Mouse (Mus musculus) spleen, postnatal 10 days (tissue): ENCODE data around the gene Zfp36l1.

ENCODE experiments used
- DNase-seq, 2 experiments: peaks; one replicate each; pipeline ENCODE4 v3.0.0; 2021 to 2022; ENCODE audit warnings: low spot score in 2 of 2

The Zfp36l1 gene

DNA sequence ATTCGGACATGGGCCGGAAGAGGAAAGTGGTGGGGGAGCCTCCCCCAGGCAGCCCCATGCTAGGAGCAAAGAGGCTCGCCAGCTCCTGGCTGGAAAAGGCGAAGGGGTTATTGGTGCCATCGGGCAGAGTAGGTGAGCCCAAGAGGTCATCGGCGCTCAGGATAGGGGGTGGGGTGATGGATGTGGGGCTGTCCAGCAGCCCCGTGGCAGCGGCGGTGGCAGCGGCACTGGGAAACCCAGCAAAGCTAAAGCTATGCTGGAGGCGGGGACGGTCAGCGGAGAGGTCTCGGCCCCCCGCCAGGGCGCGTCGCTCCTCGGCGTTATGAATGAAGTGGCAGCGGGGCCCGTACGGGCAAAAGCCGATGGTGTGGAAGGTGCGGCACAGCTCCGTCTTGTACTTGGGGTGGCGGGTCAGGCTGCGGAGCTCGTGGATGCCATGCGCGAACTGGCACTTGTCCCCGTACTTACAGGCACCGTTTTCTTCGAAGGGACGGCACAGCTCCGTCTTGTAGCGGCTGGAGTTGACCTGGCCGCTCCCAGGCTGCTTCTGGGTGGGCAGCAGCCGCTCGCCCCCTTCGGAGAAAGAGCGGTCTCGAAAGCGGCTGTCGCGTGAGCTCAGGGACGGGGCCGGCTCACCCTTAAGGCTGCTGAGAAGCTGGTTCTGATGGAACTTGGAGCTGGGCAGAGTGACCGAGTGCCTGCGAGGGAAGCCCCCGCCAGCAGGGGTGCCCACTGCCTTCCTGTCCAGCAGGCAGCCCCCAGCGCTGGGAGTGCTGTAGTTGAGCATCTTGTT, 2.9 kb downstream of the Zfp36l1 start:
- peak in 1 of 2 experiments; percentile 39 for DNase-seq

DNA sequence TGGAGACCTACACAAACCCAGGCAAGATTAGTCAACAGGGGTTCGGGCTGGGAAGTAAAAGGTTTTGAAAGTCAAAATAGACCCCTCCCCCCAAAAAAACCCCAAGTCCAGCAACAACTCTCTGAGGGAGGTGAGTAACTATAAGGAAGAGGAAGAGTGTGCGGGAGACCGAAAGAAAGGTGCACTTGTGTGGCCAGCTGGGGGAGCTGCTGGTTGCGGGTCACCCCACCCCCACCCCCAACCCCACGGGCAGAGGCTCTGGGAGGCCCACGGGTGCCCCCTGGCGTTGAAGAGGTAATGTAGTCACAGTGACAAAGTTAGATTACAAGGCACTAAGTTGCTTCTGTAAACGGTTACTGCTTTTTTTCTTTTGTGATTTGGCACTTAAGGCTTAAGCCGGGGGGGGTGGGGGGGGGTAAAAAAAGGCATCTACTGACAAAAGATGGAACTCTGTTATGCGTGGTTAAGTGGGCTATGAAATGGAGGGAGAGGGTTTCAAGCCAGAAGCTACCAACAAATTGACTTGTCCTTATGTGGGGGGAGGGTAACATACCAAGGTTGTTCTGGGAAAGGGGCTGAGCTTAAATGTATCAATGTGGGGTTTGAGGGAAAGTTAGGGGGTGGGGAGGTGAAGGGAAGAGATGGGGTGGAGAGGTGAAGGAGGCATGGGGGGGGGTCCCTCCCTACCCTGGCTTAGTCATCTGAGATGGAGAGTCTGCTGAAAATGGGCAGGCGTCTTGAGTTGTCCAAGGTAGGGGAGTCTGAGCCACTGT, 3.7 kb downstream of the Zfp36l1 start:
- peak; percentile 68 to 92 for DNase-seq

- DNase-seq, result no peak
Observed at GRCm38 (mm10) chr12:80106896-80107667, 5.7 kb downstream of the Zfp36l1 start.

GRCm38 (mm10) chr12:80106138-80106895, 6.5 kb downstream of the Zfp36l1 start:
- DNase-seq, result no peak

DNA sequence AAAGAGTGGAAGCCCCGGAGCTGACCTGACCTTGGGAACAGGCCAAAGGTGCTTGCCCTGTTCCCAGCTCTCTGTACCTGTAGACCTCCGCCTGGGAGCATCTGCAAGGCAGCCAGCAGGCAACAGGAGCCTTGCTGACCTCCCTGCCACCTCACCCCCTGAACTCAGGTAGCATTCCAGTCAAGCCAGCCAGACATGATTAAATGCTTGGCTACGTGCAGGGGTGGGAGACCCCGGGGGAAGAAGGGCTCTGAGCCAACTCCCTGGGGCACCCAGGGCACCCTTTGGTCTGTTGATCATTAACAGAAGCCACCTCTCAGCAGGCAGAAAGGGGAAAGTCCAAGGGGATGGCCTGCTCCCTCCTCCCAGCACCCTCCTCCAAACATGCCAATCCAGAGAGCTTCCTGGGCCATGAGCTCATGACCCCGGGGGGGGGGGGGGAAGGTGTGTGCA, 9.3 kb downstream of the Zfp36l1 start:
- no peak for DNase-seq

DNA sequence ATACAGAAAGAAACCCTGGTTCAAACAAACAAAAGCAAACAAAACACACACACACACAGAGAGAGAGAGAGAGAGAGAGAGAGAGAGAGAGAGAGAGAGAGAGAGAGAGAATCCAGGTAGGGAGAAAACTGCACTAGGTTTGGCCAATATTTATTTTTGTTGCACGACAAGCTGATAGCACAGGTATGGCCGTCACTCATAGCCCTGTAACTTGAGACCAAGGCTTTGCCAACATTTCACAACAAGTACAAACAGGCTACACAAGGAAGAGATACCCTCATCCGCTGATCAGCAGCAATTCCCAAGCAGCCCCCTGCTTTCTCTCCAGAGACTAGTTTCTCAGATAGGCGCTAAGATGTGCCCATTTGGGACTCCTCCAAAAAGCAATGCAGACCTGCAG, 9.7 kb downstream of the Zfp36l1 start:
- DNase-seq, result no peak

GRCm38 (mm10) chr12:80098825-80099224, 14.0 kb downstream of the Zfp36l1 start:
- no peak for DNase-seq

- no peak for DNase-seq
Observed at GRCm38 (mm10) chr12:80096734-80097133, 16.1 kb downstream of the Zfp36l1 start.

DNA sequence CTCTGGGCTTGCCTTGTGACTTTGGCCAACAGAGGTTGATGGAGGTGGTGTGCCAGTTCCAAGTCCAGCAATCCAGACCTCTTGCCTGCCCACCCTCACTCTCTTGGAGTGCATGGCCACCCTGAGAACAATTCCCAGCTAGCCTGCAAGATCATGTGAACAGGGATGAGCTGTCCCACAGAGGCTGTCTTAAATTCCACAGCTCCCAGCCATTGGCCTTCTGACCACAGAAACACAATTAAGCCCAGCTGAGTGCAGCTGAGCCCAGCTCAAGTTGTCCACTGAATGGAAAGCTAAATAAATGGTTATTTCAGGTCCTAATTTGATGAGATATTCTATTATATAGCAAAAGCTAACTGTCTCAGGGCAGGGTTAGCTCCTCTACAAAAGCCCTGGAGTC, 20.0 kb downstream of the Zfp36l1 start:
- no peak for DNase-seq

- DNase-seq, result peak in 1 of 2 experiments; percentile 39
Observed at GRCm38 (mm10) chr12:80091080-80091479, 21.7 kb downstream of the Zfp36l1 start.

GRCm38 (mm10) chr12:80090529-80090928, 22.3 kb downstream of the Zfp36l1 start:
- DNase-seq, result no peak

- DNase-seq, result no peak
Observed at GRCm38 (mm10) chr12:80088143-80088542, 24.7 kb downstream of the Zfp36l1 start.

DNA sequence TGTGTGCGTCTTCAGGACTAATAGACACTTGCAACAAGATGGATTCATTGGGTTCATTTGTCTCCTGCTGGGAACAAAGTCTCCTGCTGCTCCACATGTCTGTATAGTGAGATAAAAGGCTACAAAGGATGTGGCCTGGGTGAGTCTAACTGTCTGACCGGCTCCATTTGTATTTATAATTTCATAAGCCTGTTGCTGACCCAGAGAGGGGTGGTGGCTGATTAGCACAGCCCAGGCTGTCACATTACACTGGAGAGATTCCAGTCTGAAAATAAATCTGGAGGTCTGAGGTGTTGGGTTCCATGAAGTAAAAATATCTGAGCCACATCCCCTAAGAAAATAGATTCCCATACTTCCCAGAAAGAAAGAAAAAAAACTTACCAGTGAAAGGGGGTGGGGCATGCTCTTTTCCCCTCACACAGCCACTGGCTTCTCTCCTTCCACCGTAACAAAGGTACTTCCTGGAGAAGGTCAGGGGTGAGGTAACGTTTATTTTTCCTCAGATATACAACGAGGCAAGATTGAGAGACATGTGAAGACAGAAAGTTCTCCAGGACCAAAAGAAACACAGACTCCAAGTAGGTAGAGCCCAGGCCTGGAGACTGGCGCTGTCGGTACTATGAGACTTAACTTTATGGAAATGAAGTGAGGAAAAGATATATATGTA, 28.2 kb downstream of the Zfp36l1 start:
- no peak for DNase-seq

DNA sequence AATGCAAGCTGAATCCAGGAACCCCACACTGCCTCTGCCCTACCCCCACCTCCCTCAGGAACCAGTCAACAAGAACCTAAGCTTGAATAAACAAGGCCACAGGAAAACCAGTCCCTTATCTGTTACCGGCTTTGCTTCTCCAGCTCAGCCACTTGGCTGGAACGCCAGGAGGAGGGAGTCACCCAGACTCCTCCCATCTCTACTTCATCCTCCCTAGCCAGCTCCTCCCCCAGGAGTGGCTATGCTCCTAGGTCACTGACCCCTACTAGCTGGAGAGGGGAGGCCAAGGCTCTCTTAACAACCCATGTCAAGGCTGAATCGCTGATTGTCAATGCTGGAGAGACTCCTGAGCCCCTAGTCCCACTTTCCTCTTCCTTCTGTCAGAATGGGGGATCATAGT, 28.9 kb downstream of the Zfp36l1 start:
- peak; percentile 63 to 74 for DNase-seq

- no peak for DNase-seq
Observed at GRCm38 (mm10) chr12:80083133-80083821, 29.5 kb downstream of the Zfp36l1 start.

DNA sequence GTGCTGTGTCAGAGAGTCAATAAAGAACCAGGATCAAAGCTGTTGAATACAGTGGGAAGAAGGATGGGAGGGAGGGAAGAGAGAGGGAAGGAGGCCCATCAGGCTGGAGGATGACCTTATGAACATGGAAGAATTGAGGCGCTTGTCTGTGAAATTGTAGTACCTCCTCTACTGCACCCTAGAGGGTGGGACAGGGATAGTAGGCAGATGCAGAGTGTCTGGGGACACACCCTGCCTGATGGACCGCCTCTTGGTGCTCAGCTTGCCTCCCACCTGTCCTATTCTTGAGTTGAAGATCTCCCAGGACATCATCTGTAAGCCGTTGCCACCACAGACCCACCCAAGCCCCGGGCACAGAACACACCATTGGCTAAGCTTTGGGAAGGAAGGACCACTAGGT, 30.1 kb downstream of the Zfp36l1 start:
- DNase-seq, result peak in 1 of 2 experiments; percentile 47

- no peak for DNase-seq
Observed at GRCm38 (mm10) chr12:80081440-80081839, 31.4 kb downstream of the Zfp36l1 start.

- no peak for DNase-seq
Observed at GRCm38 (mm10) chr12:80079937-80080336, 32.9 kb downstream of the Zfp36l1 start.

- no peak for DNase-seq
Observed at GRCm38 (mm10) chr12:80074331-80074730, 38.5 kb downstream of the Zfp36l1 start.
